Mouse (Mus musculus): ENCODE data around the gene Pbrm1. TPM values are rescaled to one million over a fixed set of nuclear protein-coding genes. Genes with fewer than 3 reads are reported as not detected.

Gene Pbrm1
- 42.1 and 50.9 TPM in 2 replicates for total RNA-seq (2023)

DNA sequence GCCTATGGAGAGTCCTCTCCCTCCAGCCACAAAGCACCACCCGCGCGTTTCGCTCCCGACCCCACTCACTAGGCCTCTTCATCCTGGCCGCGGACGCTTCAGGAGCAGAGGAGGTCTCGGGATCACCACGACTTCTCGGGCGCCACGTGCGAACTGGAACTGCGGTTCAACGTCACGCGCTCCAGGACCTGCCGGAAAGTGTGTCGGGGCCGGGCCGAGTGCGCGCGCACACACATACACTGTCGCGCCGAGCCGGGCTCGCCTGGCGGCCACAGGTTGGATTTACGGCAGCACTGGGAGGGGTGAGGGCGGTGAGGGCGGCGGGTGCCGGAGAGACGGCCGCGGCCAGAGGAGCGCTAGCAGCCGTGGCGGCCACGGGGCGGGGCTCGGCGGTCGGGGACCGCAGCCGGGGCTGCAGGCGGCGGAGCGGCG is at the start of gene Pbrm1, which contains the start of gene Gnl3:
Gene Pbrm1 (plus strand): TSS at position 279 of the 432 bp plus-strand sequence.
Gene Gnl3 (minus strand): TSS at position 293 of the 432 bp plus-strand sequence.

DNA sequence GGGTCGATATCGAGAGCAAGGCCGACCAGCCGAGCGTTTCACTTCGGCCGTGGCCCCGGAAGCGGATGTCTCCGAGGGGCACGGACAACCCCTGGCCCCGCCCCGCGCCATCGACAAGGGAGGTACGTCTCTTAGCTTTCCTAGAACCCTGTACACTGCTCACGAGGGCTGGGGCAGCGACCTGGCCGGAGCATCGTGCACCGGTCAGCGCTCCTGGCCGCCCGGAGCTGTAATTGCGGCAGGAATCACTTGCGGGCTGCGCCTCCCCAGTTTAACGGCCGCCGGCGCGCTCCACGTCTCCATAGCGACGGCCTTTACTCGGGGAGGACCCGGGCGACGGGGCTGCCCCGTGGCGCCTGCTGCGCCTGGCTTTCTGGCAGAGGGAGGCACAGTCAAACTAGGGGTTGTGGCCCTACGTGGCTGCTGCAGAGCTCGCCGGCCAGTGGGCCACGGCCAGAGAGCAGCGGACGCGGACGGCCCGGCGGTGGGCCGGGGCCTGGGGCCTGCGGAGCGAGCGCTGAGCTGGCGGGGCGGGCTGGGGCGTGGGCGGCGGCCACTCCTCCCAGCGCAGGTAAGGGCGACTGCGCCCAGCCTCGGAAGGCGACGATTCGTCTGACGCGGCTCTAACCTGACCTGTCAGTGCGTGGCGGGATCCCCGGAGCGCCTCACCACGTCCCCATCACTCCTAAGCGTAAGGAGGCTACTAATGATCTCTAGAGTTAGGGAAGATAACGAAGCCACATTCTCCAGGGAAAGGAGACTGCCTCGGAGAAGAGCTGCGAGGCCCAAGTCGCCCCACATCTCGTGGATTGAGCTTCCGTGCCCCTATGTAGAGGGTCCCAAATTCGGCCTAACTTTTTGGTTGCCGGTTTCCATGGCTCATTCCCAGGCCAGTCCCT is 17.4 kb upstream of the Pbrm1 start, which contains the start of the genes Glt8d1 and Spcs1:
Gene Glt8d1 (plus strand): TSS at position 94 of the 899 bp plus-strand sequence.
Gene Spcs1 (minus strand): TSS at position 366 of the 899 bp plus-strand sequence.

DNA sequence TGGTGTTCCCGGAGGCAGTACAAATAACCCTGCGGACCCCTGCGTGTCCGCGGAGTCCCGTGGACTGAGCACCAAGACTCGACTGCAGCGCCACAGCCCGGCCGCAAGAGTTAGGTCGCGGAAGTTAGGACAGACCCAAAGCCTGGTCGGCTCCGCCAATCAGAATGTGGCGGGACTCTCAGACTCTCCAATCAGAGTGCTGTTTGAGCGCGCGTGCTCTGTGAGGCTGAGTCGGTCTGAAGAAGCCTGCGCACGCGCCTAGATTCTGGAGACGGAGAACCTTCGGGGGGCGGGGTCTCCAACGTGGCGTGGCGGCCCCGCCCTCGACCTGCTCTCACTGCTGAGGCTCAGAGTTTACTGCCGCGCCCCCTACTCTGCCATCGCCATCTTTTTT is 109.9 kb downstream of the Pbrm1 start, which contains the start of gene Smim4:
Gene Smim4 (minus strand): TSS at position 131 of the 394 bp plus-strand sequence.

GRCm38 (mm10) chr14:31130236-31131220 is 111.6 kb downstream of the Pbrm1 start, which contains the start of gene Nt5dc2:
TSS of gene Nt5dc2 (plus strand) at chr14:31131053.

GRCm38 (mm10) chr14:31168425-31168824 is 149.5 kb downstream of the Pbrm1 start, which contains the start of gene Stab1:
TSS of gene Stab1 (minus strand) at chr14:31168641.

Other genes with a start within 250 kb of the Pbrm1 start
- 8.3 and 14.1 TPM in 2 replicates for gene Tmem110, start 193.5 kb upstream of the Pbrm1 start, total RNA-seq (2023)
- gene Mustn1, start 139.9 kb upstream of the Pbrm1 start, total RNA-seq (2023): 0.75 and 0.76 TPM in 2 replicates
- 0.20 TPM in 1 of 2 replicates, not detected in the other for gene Itih4, start 132.7 kb upstream of the Pbrm1 start, total RNA-seq (2023)
- gene Itih3, start 95.4 kb upstream of the Pbrm1 start, total RNA-seq (2023): not detected in 2 replicates
- gene Itih1, start 75.8 kb upstream of the Pbrm1 start, total RNA-seq (2023): not detected in 2 replicates
- 3.1 and 3.5 TPM in 2 replicates for gene Nek4, start 67.8 kb upstream of the Pbrm1 start, total RNA-seq (2023)
- gene Glt8d1, start 17.7 kb upstream of the Pbrm1 start, total RNA-seq (2023): 8.4 and 12.4 TPM in 2 replicates
- gene Spcs1, start 17.5 kb upstream of the Pbrm1 start, total RNA-seq (2023): 59.1 and 72.8 TPM in 2 replicates
- 49.8 and 60.7 TPM in 2 replicates for gene Gnl3, start within 50 bp of the Pbrm1 start, total RNA-seq (2023)
- 42.6 and 43.8 TPM in 2 replicates for gene Smim4, start 109.8 kb downstream of the Pbrm1 start, total RNA-seq (2023)
- 8.7 and 10.4 TPM in 2 replicates for gene Nt5dc2, start 111.9 kb downstream of the Pbrm1 start, total RNA-seq (2023)
- gene Stab1, start 149.5 kb downstream of the Pbrm1 start, total RNA-seq (2023): 5.0 and 10.1 TPM in 2 replicates
- 1.4 and 1.9 TPM in 2 replicates for gene Tnnc1, start 189.2 kb downstream of the Pbrm1 start, total RNA-seq (2023)
- gene Nisch, start 197.8 kb downstream of the Pbrm1 start, total RNA-seq (2023): 266 and 358 TPM in 2 replicates
- gene Sema3g, start 198.7 kb downstream of the Pbrm1 start, total RNA-seq (2023): 0.39 and 0.69 TPM in 2 replicates
- gene Phf7, start 232.2 kb downstream of the Pbrm1 start, total RNA-seq (2023): 4.2 and 5.3 TPM in 2 replicates
- gene Bap1, start 232.3 kb downstream of the Pbrm1 start, total RNA-seq (2023): 80.9 and 101 TPM in 2 replicates

All from neutrophil, adult 65 days (primary cell).